Mouse (Mus musculus) G1E (cell line): Measurements from ENCODE around the gene Chst10.

Experiments used
- CTCF ChIP-seq: IDR thresholded peaks from 2 replicates; pipeline ENCODE4 v1.5.1; 2012; ENCODE audit warnings: low read depth, low read length, inconsistent platforms, mixed read lengths
- GATA1 ChIP-seq: IDR thresholded peaks from 2 replicates; pipeline ENCODE4 v1.6.1; 2012; ENCODE audit warnings: borderline replicate concordance, low read length, inconsistent platforms, mixed read lengths

GRCm38 (mm10) chr1:38934668-38935067, 36.7 kb upstream of the Chst10 start:
- TF ChIP-seq CTCF (peak; percentile 74), GATA1 (no peak)
